Mouse (Mus musculus) ES-E14 (cell line): Measurements from ENCODE around the gene Mysm1. TPM values are rescaled to one million over a fixed set of nuclear protein-coding genes. Genes with fewer than 3 reads are reported as not detected.

ENCODE experiments used
- DNase-seq: peaks from one replicate; pipeline ENCODE4 v3.0.0-alpha.2; 2013; ENCODE audit warnings: low read depth, low spot score
- H3K27ac ChIP-seq: 2 replicates; pipeline ENCODE4 v1.5.1; 2012; ENCODE audit warnings: low read depth, mild to moderate bottlenecking, low read length, moderate library complexity, mixed read lengths; ENCODE audit not compliant: poor library complexity, insufficient read depth, severe bottlenecking
- H3K36me3 ChIP-seq: 2 replicates; pipeline ENCODE4 v1.6.1; 2012; ENCODE audit warnings: mild to moderate bottlenecking, low read length, moderate library complexity, mixed read lengths; ENCODE audit not compliant: control insufficient read depth, poor library complexity, insufficient read depth, severe bottlenecking
- H3K4me1 ChIP-seq, 2 experiments: fragments of 150-350 bp in 1 of 2; sonication (generic) in 1 of 2; 2 replicates each; pipeline ENCODE4 v1.6.1; 2012; ENCODE audit warnings: low read length in 2 of 2, mild to moderate bottlenecking in 1 of 2, mixed read lengths in 1 of 2; ENCODE audit not compliant: control insufficient read depth in 2 of 2, insufficient read depth in 2 of 2, poor library complexity in 1 of 2
- H3K4me3 ChIP-seq, 2 experiments: fragments of 150-350 bp in 1 of 2; sonication (generic) in 1 of 2; 2 replicates each; pipeline ENCODE4 v1.5.1; 2012; ENCODE audit warnings: low read length in 2 of 2, low read depth in 1 of 2, mild to moderate bottlenecking in 1 of 2, mixed read lengths in 1 of 2; ENCODE audit not compliant: insufficient read depth in 1 of 2, poor library complexity in 1 of 2, severe bottlenecking in 1 of 2
- H3K9ac ChIP-seq: 2 replicates; pipeline ENCODE4 v1.6.1; 2012; ENCODE audit warnings: low read depth, mild to moderate bottlenecking, low read length, mixed read lengths; ENCODE audit not compliant: poor library complexity, insufficient read depth, severe bottlenecking
- H3K9me3 ChIP-seq: fragments of 150-350 bp; sonication (generic); 2 replicates; pipeline ENCODE4 v1.6.1; 2012; ENCODE audit warnings: low read depth, mild to moderate bottlenecking, low read length; ENCODE audit not compliant: control insufficient read depth, insufficient read depth
- CHD2 ChIP-seq: IDR thresholded peaks from 2 replicates; pipeline ENCODE4 v1.6.1; 2014; ENCODE audit warnings: mild to moderate bottlenecking, low read depth, low read length, inconsistent platforms
- HCFC1 ChIP-seq: IDR thresholded peaks from 2 replicates; pipeline ENCODE4 v1.6.1; 2012; ENCODE audit warnings: low read length, inconsistent platforms, borderline replicate concordance; ENCODE audit not compliant: insufficient read depth
- MAFK ChIP-seq: IDR thresholded peaks from 2 replicates; pipeline ENCODE4 v1.6.1; 2014; ENCODE audit warnings: mild to moderate bottlenecking, low read depth, low read length, inconsistent platforms; ENCODE audit not compliant: insufficient read depth
- ZC3H11A ChIP-seq: IDR thresholded peaks from 2 replicates; pipeline ENCODE4 v1.6.1; 2012; ENCODE audit warnings: low read depth, mild to moderate bottlenecking, inconsistent platforms, low read length, borderline replicate concordance
- ZNF384 ChIP-seq: IDR thresholded peaks from 2 replicates; pipeline ENCODE4 v1.6.1; 2012; ENCODE audit warnings: low read depth, low read length, inconsistent platforms
- in situ Hi-C, 2 experiments: fragments of 600-800 bp; cut with MboI; formaldehyde crosslinking; loops; one replicate each; pipeline ENCODE4 v1.15.1; 2025; ENCODE audit warnings: low sequenced_read_pairs in 2 of 2, inconsistent platforms in 1 of 2; ENCODE audit not compliant: unreplicated experiment in 2 of 2
- total RNA-seq: library from RNA; depleted of rRNA; stranded (reverse); fragments of 300-350 nt; gene quantifications from 2 replicates; pipeline ENCODE4 v1.2.3, GENCODE M21; 2012

Mysm1 gene
- total RNA-seq, 1 experiment, result 36.5 TPM

GRCm38 (mm10) chr4:94979500-94979915, 608 bp upstream of the Mysm1 start:
- Histone ChIP-seq H3K36me3 (no peaks in the 10 kb centered on the region; the same call in 1 of the 2 replicates), H3K27ac (peak overlapping the region; percentile 54; the same call in 1 of the 2 replicates), H3K9me3 (no peaks in the 10 kb centered on the region), H3K9ac (peak overlapping the region; percentile 96; the same call in 1 of the 2 replicates), H3K4me3 (peak overlapping the region; percentile 65 to 97), H3K4me1 (peaks cover 2 to 3% of the 10 kb centered on the region in 2 experiments; a peak in 2 of 4 replicates)
- in situ Hi-C loops, result no loop called here
- no peak for DNase-seq
- TF ChIP-seq ZC3H11A, result no peak
- TF ChIP-seq MAFK, result no peak
- no peak for TF ChIP-seq ZNF384
- no peak for TF ChIP-seq CHD2
- no peak for TF ChIP-seq HCFC1

- Histone ChIP-seq H3K36me3 (peaks cover 4% of the 10 kb centered on the region), H3K4me3 (no peak overlapping the region), H3K4me1 (peaks cover 0 to 3% of the 10 kb centered on the region in 2 experiments; a peak in 2 of 4 replicates), H3K27ac (no peak overlapping the region), H3K9ac (no peak overlapping the region), H3K9me3 (no peaks in the 10 kb centered on the region)
- in situ Hi-C loops, result no loop called here
- no peak for TF ChIP-seq ZNF384
- TF ChIP-seq ZC3H11A, result no peak
- TF ChIP-seq HCFC1, result no peak
- TF ChIP-seq MAFK, result no peak
- no peak for TF ChIP-seq CHD2
- no peak for DNase-seq
Measured at GRCm38 (mm10) chr4:94973321-94973720, 5.6 kb downstream of the Mysm1 start.

- Histone ChIP-seq H3K9ac (no peak overlapping the region), H3K36me3 (peaks cover 13% of the 10 kb centered on the region), H3K27ac (no peak overlapping the region), H3K9me3 (no peaks in the 10 kb centered on the region), H3K4me3 (no peak overlapping the region), H3K4me1 (no peaks in the 10 kb centered on the region)
- in situ Hi-C loops, result no loop called here
- no peak for TF ChIP-seq HCFC1
- no peak for TF ChIP-seq ZNF384
- no peak for TF ChIP-seq CHD2
- no peak for TF ChIP-seq MAFK
- TF ChIP-seq ZC3H11A, result no peak
- DNase-seq, result no peak
Measured at GRCm38 (mm10) chr4:94952773-94953172, 26.1 kb downstream of the Mysm1 start.

- peak; percentile 48 for DNase-seq
- H3K36me3 ChIP-seq, result peaks cover 4% of the 10 kb centered on the region
- no peaks in the 10 kb centered on the region for H3K9me3 ChIP-seq
- in situ Hi-C loops, result no loop called here
- no peak for TF ChIP-seq ZNF384
- TF ChIP-seq MAFK, result no peak
- TF ChIP-seq HCFC1, result no peak
- TF ChIP-seq ZC3H11A, result no peak
- no peak for TF ChIP-seq CHD2
- H3K27ac ChIP-seq, result peak overlapping the region; percentile 18; the same call in 1 of the 2 replicates
- H3K9ac ChIP-seq, result peak overlapping the region; percentile 67
- H3K4me1 ChIP-seq, result peaks cover 0 to 2% of the 10 kb centered on the region in 2 experiments; a peak in 1 of 4 replicates
- peak overlapping the region; percentile 55 to 61 for H3K4me3 ChIP-seq
Measured at GRCm38 (mm10) chr4:94941221-94941855, 37.6 kb downstream of the Mysm1 start.
